Mouse (Mus musculus): ENCODE measurements around the gene Lifr.

DNA sequence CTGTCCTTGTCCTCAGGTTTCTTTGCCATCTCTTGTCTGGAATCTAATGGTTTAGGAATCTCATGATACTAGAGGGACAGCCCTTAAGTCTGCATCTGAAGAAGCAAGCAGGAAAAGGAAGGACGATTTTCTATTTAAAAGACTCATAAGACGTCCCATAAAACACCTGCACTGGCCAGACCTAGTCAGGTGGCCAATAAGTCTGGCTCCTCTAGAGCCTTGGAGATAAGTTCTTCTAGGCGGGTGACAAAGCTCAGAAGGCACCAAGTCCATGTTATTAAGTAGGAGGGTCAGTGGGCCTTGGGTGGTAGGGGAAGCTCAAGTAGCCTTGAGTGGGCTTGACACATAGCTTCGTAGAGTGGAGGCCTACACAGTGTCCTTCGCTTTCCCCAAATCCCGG is 67.2 kb downstream of the Lifr start:
- TF ChIP-seq CTCF (IDR thresholded peaks at IDR 0.05; ENCODE audit: insufficient read depth, low read length) (no peak), POLR2A (IDR thresholded peaks at IDR 0.05; ENCODE audit: borderline replicate concordance, extremely low read depth, low read depth, low read length) (no peak)
